ENCODE assay signal across 8 mouse cellular contexts in the genomic region with DNA sequence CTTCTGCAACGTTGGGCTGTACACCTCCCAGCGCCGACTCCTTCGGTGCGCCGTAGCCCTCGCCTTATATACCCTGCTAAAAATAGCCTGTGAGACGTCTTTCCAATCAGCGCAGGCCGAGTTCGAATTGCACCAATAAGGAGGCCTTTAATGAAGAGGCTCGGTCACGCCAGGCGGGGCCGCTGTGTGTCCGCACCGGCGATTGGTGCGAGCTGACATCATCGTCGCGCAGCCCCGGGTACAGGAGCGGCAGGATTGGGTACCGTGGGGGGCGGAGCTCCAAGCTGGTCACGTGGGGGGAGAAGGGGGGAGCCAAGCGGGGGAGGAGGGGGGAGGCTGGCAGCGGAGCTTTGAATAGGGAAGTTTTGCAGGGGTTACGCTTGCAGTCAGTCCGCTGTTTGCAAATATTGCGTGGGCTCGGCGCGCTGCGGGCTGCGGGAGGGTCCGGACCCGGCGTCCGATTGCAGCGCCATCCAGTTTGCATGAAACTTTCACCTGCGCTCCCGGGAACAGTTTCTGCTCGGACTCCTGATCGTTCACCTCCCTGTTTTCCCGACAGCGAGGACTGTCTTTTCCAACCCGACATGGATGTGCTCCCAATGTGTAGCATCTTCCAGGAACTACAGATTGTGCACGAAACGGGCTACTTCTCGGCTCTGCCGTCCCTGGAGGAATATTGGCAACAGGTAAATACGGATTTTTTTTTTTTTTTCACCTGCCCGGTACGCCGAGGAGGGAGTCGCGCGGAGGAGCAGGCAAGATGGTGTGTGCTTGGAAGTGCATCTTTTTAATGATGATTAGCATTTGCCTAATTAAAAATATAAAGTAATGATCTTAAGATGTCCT. TPM values are rescaled to one million over a fixed set of nuclear protein-coding genes. Genes with fewer than 3 reads are reported as not detected.
DNase-seq lines count a peak whose midpoint lies in the region; ATAC-seq and TF ChIP-seq lines count a peak whose summit lies in the region.

A gene (plus strand): TSS at position 326 of the 846 bp plus-strand sequence.

- DNase-seq in ES-E14 (ENCODE audit: low read depth, low spot score): peak; percentile 97
- DNase-seq in cerebellum, adult 11-12 months: peak; percentile 100
- peak; percentile 100 for DNase-seq in heart, postnatal 25 days (ENCODE audit: low spot score)
- peak; percentile 100 for DNase-seq in layer of hippocampus, adult 18-20 months (ENCODE audit: low spot score in 2 of 2)
- DNase-seq in lung, adult 2 months: peak; percentile 97
- peak; percentile 100 for DNase-seq in thymus, adult 18-20 months

- TF ChIP-seq CTCF in lung, adult 2 months (IDR thresholded peaks at IDR 0.05; ENCODE audit: insufficient read depth, low read length): no peak

- peaks cover 3 to 16% of the 10 kb centered on the region in 2 experiments; a peak in 3 of 4 replicates for H3K4me1 ChIP-seq in ES-E14 (ENCODE audit: control insufficient read depth in 2 of 2, insufficient read depth in 2 of 2, low read length in 2 of 2, poor library complexity in 1 of 2)
- peaks cover 29% of the 10 kb centered on the region for H3K4me1 ChIP-seq in forebrain, embryonic 15.5 days
- H3K4me1 ChIP-seq in lung, adult 2 months (ENCODE audit: control insufficient read depth, insufficient read depth, low read length): peaks cover 20% of the 10 kb centered on the region

- intact Hi-C loops in heart, postnatal 25 days (cut with DNase I): loop anchor here (2.0 to 10.0 kb wide), 9 partner anchors 59 to 1197 kb away; no protein-coding TSS in a partner anchor

- in situ Hi-C loops in ES-E14 (cut with MboI; ENCODE audit: low sequenced_read_pairs in 2 of 2, unreplicated experiment in 2 of 2): loop anchor here in 1 of 2 experiments (10.0 kb wide), 1 partner anchor 167 kb away; no protein-coding TSS in a partner anchor

- H3K4me2 ChIP-seq in forebrain, embryonic 15.5 days (replicated peaks): peak within 1 kb of the TSS; percentile 62

- no peaks in the 10 kb centered on the region for H3K9me3 ChIP-seq in ES-E14 (ENCODE audit: control insufficient read depth, insufficient read depth, low read depth, low read length)
- no peaks in the 10 kb centered on the region for H3K9me3 ChIP-seq in forebrain, embryonic 15.5 days

- no peaks in the 10 kb centered on the region for H3K27me3 ChIP-seq in forebrain, embryonic 15.5 days

- ATAC-seq in forebrain, embryonic 15.5 days (replicated peaks): peak; percentile 99
- ATAC-seq in neutrophil, adult 5-6 weeks (ENCODE audit: extremely low read depth, insufficient number of reproducible peaks, low FRiP score, poor library complexity, severe bottlenecking): peak; percentile 74

- under 1% methylated on average over 60 of the region's 60 CpGs for WGBS in forebrain, embryonic 15.5 days
- under 1% methylated on average over 56 of the region's 60 CpGs for WGBS in lung, adult 2 months

- peak within 1 kb of the TSS; percentile 92 to 96 for H3K4me3 ChIP-seq in ES-E14 (ENCODE audit: insufficient read depth in 1 of 2, low read depth in 1 of 2, low read length in 2 of 2, poor library complexity in 1 of 2, severe bottlenecking in 1 of 2)
- H3K4me3 ChIP-seq in forebrain, embryonic 15.5 days: peak within 1 kb of the TSS; percentile 51
- peak within 1 kb of the TSS; percentile 93 for H3K4me3 ChIP-seq in lung, adult 2 months (replicated peaks; ENCODE audit: extremely low read depth, low read depth, low read length)

- peak; percentile 100 for TF ChIP-seq POLR2A in lung, adult 2 months (IDR thresholded peaks at IDR 0.05; ENCODE audit: borderline replicate concordance, extremely low read depth, low read depth, low read length)

- peak within 1 kb of the TSS; percentile 98 for H3K27ac ChIP-seq in ES-E14 (ENCODE audit: insufficient read depth, low read depth, low read length, poor library complexity, severe bottlenecking)
- peak within 1 kb of the TSS; percentile 99 for H3K27ac ChIP-seq in forebrain, embryonic 15.5 days (replicated peaks)

- peak within 1 kb of the TSS; percentile 95 for H3K9ac ChIP-seq in ES-E14 (ENCODE audit: insufficient read depth, low read depth, low read length, poor library complexity, severe bottlenecking)
- peak within 1 kb of the TSS; percentile 76 for H3K9ac ChIP-seq in forebrain, embryonic 15.5 days (replicated peaks)

- H3K36me3 ChIP-seq in ES-E14 (ENCODE audit: control insufficient read depth, insufficient read depth, low read length, poor library complexity, severe bottlenecking): peaks cover 13% of the 10 kb centered on the region
- peaks cover 13% of the 10 kb centered on the region for H3K36me3 ChIP-seq in forebrain, embryonic 15.5 days

TF ChIP-seq in ES-E14, 5 proteins besides CTCF, POLR2A, EP300 and RAD21:
- TF ChIP-seq MAFK (IDR thresholded peaks at IDR 0.05; ENCODE audit: insufficient read depth, low read depth, low read length) (no peak), CHD2 (IDR thresholded peaks at IDR 0.05; ENCODE audit: low read depth, low read length) (peak; percentile 65; the same call in 1 of the 2 replicates)

RNA-seq across cellular contexts. Expression of the gene that starts here (rescaled TPM):
- 36.0 and 53.8 TPM in 2 replicates for total RNA-seq in ES-E14 (2012; rRNA removed)
- polyA plus RNA-seq in forebrain, embryonic 15.5 days (2015; fragmentation: Nextera tagmentation; extraction: Ambion mirVana): 79.0 and 80.2 TPM in 2 replicates
- total RNA-seq in heart, postnatal 25 days (2021): 10 to 100 TPM; 47.7 to 55.1 TPM
- 10 to 100 TPM; 27.9 to 31.9 TPM for total RNA-seq in layer of hippocampus, adult 18-20 months (2021)
- 39.5 and 44.8 TPM in 2 replicates for polyA plus RNA-seq in lung, adult 2 months (2012; rRNA removed)
- 607 and 625 TPM in 2 replicates for total RNA-seq in neutrophil, adult 5-6 weeks (2017)

Comparison
In these comparisons a context has a peak if more than half of its experiments do, and no peak if none do; other contexts are left out.
1. Peak in every context shown above with its lines: DNase-seq, ATAC-seq, H3K4me3 ChIP-seq and H3K27ac ChIP-seq.
2. RNA of the gene that starts here (total RNA-seq): 607 to 625 TPM in neutrophil, adult 5-6 weeks; 47.7 to 55.1 TPM in heart, postnatal 25 days, 36.0 to 53.8 TPM in ES-E14 and 27.9 to 31.9 TPM in layer of hippocampus, adult 18-20 months; every median in the first group is over 10 times any median in the second.